Mouse (Mus musculus) gastrocnemius, postnatal 36 days (tissue): Measurements from ENCODE around the gene Rbmx. TPM values are rescaled to one million over a fixed set of nuclear protein-coding genes. Genes with fewer than 3 reads are reported as not detected.

ENCODE experiments used
- total RNA-seq, 2 experiments: library from RNA; stranded (reverse); gene quantifications; 2 replicates each; pipeline ENCODE4 v1.2.3; 2021

Gene Rbmx
- total RNA-seq, 2 experiments from 2014 or later: 12.0 to 14.7 TPM

Other genes with a start within 250 kb of the Rbmx start
- not detected for gene Cd40lg, start 180.9 kb downstream of the Rbmx start, total RNA-seq
- 10 to 100 TPM; 70.6 to 83.2 TPM for gene Arhgef6, start 54.3 kb downstream of the Rbmx start, total RNA-seq
- not detected for gene Gm364, start 16.1 kb upstream of the Rbmx start, total RNA-seq
- not detected for gene Gpr101, start 110.7 kb upstream of the Rbmx start, total RNA-seq